Comparison of ENCODE assay signal across 10 mouse cellular contexts in genomic region chr4:147369564-147369963, GRCm38 (mm10). TPM values are rescaled to one million over a fixed set of nuclear protein-coding genes. Genes with fewer than 3 reads are reported as not detected.
DNase-seq lines count a peak whose midpoint lies in the region; ATAC-seq and TF ChIP-seq lines count a peak whose summit lies in the region.
"Not testable (repeated sequence)": the region's sequence is repeated elsewhere in the genome, so short reads cannot be mapped to it uniquely, and the experiment has no call there.
"Had no signal": no experiment of that assay in that cellular context is flagged by ENCODE, and none has a peak within 500 bp of the region (broad histone marks: within the 10 kb centered on the region; RNA-seq: fewer than 3 reads in every experiment).

No protein-coding gene starts in this region.

- not testable (repeated sequence) for H3K4me2 ChIP-seq in embryonic facial prominence, embryonic 15.5 days (replicated peaks); heart, embryonic 13.5 days; hindbrain, embryonic 14.5 days (replicated peaks); kidney, postnatal 0 days (ENCODE audit: low read length); liver, embryonic 14.5 days (ENCODE audit: low read depth); midbrain, embryonic 11.5 days

- H3K27ac ChIP-seq in embryonic facial prominence, embryonic 15.5 days (replicated peaks); heart, embryonic 13.5 days (replicated peaks); hindbrain, embryonic 14.5 days; kidney, postnatal 0 days; liver, embryonic 14.5 days; midbrain, embryonic 11.5 days (ENCODE audit: low read depth, low read length): not testable (repeated sequence)

- WGBS in embryonic facial prominence, embryonic 15.5 days, result no CpG with 5 or more reads among the region's 2 CpGs
- WGBS in heart, embryonic 13.5 days, result no CpG with 5 or more reads among the region's 2 CpGs
- no CpG with 5 or more reads among the region's 2 CpGs for WGBS in hindbrain, embryonic 14.5 days
- no CpG with 5 or more reads among the region's 2 CpGs for WGBS in kidney, postnatal 0 days
- no CpG with 5 or more reads among the region's 2 CpGs for WGBS in liver, embryonic 14.5 days (ENCODE audit: insufficient replicate concordance)
- WGBS in midbrain, embryonic 11.5 days, result no CpG with 5 or more reads among the region's 2 CpGs

- not testable (repeated sequence) for TF ChIP-seq CTCF in kidney, postnatal 0 days (IDR thresholded peaks at IDR 0.05; ENCODE audit: low read depth); liver, embryonic 14.5 days (IDR thresholded peaks at IDR 0.05; ENCODE audit: low read depth)

- not testable (repeated sequence) for H3K9me3 ChIP-seq in embryonic facial prominence, embryonic 15.5 days (replicated peaks); heart, embryonic 13.5 days; hindbrain, embryonic 14.5 days (ENCODE audit: control insufficient read depth, low read length); kidney, postnatal 0 days (replicated peaks; ENCODE audit: low read length); liver, embryonic 14.5 days (ENCODE audit: control insufficient read depth, low read length); midbrain, embryonic 11.5 days (ENCODE audit: control insufficient read depth, low read length)

- peak; percentile 69 for ATAC-seq in embryonic facial prominence, embryonic 15.5 days (ENCODE audit: insufficient number of reproducible peaks, low FRiP score, low TSS enrichment, low read depth)
- peak; percentile 74 for ATAC-seq in heart, embryonic 13.5 days (ENCODE audit: extremely low read depth, insufficient number of reproducible peaks, low FRiP score, low TSS enrichment)
- ATAC-seq in hindbrain, embryonic 14.5 days (ENCODE audit: low FRiP score), result peak; percentile 78
- peak; percentile 81 for ATAC-seq in kidney, postnatal 0 days (replicated peaks; ENCODE audit: low FRiP score, low read depth)
- peak; percentile 45 for ATAC-seq in liver, embryonic 14.5 days (ENCODE audit: insufficient read depth)
- peak; percentile 75 for ATAC-seq in midbrain, embryonic 11.5 days (ENCODE audit: low FRiP score)
- ATAC-seq in neutrophil, adult 5-6 weeks (ENCODE audit: extremely low read depth, insufficient number of reproducible peaks, low FRiP score, poor library complexity, severe bottlenecking), result peak; percentile 51

- H3K4me3 ChIP-seq in embryonic facial prominence, embryonic 15.5 days (replicated peaks); heart, embryonic 13.5 days; hindbrain, embryonic 14.5 days (replicated peaks; ENCODE audit: low read length); kidney, postnatal 0 days (replicated peaks; ENCODE audit: low read depth, low read length); liver, embryonic 14.5 days (ENCODE audit: insufficient read depth in 1 of 2, low read depth in 2 of 2, low read length in 2 of 2); midbrain, embryonic 11.5 days (ENCODE audit: low read depth, low read length): not testable (repeated sequence)

- not testable (repeated sequence) for DNase-seq in hindbrain, embryonic 14.5 days (ENCODE audit: low spot score); kidney, postnatal 0 days (ENCODE audit: low spot score); liver, embryonic 14.5 days (ENCODE audit: low read depth in 3 of 3, low spot score in 3 of 3); midbrain, embryonic 11.5 days (ENCODE audit: low spot score, missing footprints)

- not testable (repeated sequence) for H3K27me3 ChIP-seq in embryonic facial prominence, embryonic 15.5 days; heart, embryonic 13.5 days (replicated peaks); hindbrain, embryonic 14.5 days (ENCODE audit: control insufficient read depth, insufficient read depth, low read length); kidney, postnatal 0 days (ENCODE audit: insufficient read depth, low read length); liver, embryonic 14.5 days (ENCODE audit: control insufficient read depth, insufficient read depth, low read length); midbrain, embryonic 11.5 days (ENCODE audit: control insufficient read depth, insufficient read depth, low read length)

- not testable (repeated sequence) for TF ChIP-seq EP300 in liver, embryonic 14.5 days (IDR thresholded peaks at IDR 0.05; ENCODE audit: low read depth)

- not testable (repeated sequence) for H3K4me1 ChIP-seq in embryonic facial prominence, embryonic 15.5 days; heart, embryonic 13.5 days; hindbrain, embryonic 14.5 days (replicated peaks; ENCODE audit: control insufficient read depth, insufficient read depth, low read length); kidney, postnatal 0 days (replicated peaks; ENCODE audit: insufficient read depth, low read length); liver, embryonic 14.5 days (replicated peaks; ENCODE audit: control insufficient read depth in 2 of 2, insufficient read depth in 2 of 2, low read length in 1 of 2); midbrain, embryonic 11.5 days (ENCODE audit: control insufficient read depth, insufficient read depth, low read length)

- not testable (repeated sequence) for H3K36me3 ChIP-seq in embryonic facial prominence, embryonic 15.5 days; heart, embryonic 13.5 days; hindbrain, embryonic 14.5 days (replicated peaks; ENCODE audit: control insufficient read depth, insufficient read depth); kidney, postnatal 0 days (ENCODE audit: insufficient read depth, low read length); liver, embryonic 14.5 days (replicated peaks; ENCODE audit: control insufficient read depth, insufficient read depth, low read depth); midbrain, embryonic 11.5 days (ENCODE audit: control insufficient read depth, insufficient read depth, low read length)

- H3K9ac ChIP-seq in embryonic facial prominence, embryonic 15.5 days; heart, embryonic 13.5 days; hindbrain, embryonic 14.5 days; kidney, postnatal 0 days (ENCODE audit: low read depth, low read length); liver, embryonic 14.5 days (replicated peaks); midbrain, embryonic 11.5 days (ENCODE audit: low read length): not testable (repeated sequence)

RNA-seq across cellular contexts. Expression of gene Zfp978, which starts 8.5 kb away (rescaled TPM):
- not detected in 2 replicates for polyA plus RNA-seq in embryonic facial prominence, embryonic 15.5 days (2015; fragmentation: Nextera tagmentation; extraction: Ambion mirVana)
- polyA plus RNA-seq in heart, embryonic 13.5 days (2015; fragmentation: Nextera tagmentation; extraction: Ambion mirVana), result 0.17 TPM in 1 of 2 replicates, not detected in the other
- polyA plus RNA-seq in hindbrain, embryonic 14.5 days (2014; fragmentation: Nextera tagmentation; extraction: Ambion mirVana), result not detected in 2 replicates
- 0.14 and 0.17 TPM in 2 replicates for polyA plus RNA-seq in kidney, postnatal 0 days (2015; fragmentation: Nextera tagmentation; extraction: Ambion mirVana)
- 0.04 TPM in 1 of 2 replicates, not detected in the other for polyA plus RNA-seq in liver, embryonic 14.5 days (2012; rRNA removed)
- 0.18 TPM in 1 of 2 replicates, not detected in the other for polyA plus RNA-seq in liver, embryonic 14.5 days (2014; fragmentation: Nextera tagmentation; extraction: Ambion mirVana)
- 0.23 and 0.29 TPM in 2 replicates for polyA plus RNA-seq in midbrain, embryonic 11.5 days (2014; fragmentation: Nextera tagmentation; extraction: Ambion mirVana)
- not detected in 2 replicates for total RNA-seq in neutrophil, adult 5-6 weeks (2017)
- total RNA-seq: layer of hippocampus, postnatal 14 days had no signal
- polyA plus RNA-seq: forebrain, embryonic 14.5 days; gonadal fat pad, adult 2 months had no signal
